Mouse (Mus musculus): Measurements from ENCODE around the gene Ivl. TPM values are rescaled to one million over a fixed set of nuclear protein-coding genes. Genes with fewer than 3 reads are reported as not detected.

The Ivl gene
- polyA plus RNA-seq (2014; fragmentation: Illumina TruSeq; extraction: RNeasy Lipid Tissue Mini Kit (QIAGEN cat#74804); ENCODE audit: low read depth, low replicate concordance) = not detected

GRCm38 (mm10) chr3:92573449-92574041 is at the start of gene Ivl:
Gene Ivl (minus strand): TSS chr3:92573735.

DNA sequence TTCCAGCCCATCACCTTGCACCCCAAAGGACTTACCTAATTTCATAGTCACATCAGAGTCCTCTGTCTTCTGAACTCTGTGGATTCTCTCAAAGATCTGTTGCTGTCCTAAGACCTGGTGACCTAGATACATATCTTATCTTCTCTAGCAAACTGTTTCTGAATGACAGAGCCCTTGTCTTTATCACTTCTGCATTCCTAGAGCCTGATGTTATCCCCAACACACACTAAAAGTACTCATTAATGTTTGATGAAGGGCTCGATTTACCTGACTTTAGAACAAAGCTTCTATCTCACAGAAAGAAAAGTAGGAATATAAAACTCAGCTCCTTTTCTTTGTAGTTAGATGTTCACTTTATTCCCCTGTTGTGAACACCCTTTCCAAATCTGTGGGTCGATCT is 48.0 kb upstream of the Ivl start, which contains the start of gene Lce6a:
Lce6a (minus strand) TSS at position 101 of the 400 bp plus-strand sequence.

DNA sequence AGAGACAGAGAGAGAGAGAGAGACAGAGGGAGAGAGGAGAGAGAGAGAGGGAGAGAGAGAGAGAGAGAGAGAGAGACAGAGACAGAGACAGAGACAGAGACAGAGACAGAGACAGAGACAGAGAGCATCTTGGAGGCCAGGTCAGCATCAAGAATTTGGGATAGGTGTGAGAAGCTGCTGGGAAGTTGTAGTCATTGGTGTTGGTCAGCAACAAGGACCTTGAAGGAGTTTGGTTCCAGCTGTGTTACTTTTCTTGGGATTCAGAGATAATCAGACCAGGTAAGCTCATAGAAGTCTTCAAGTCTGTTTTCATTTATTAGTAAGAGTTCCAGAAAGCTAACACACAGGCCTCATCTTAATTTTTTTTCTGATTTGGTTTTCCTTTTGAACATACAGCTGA is 33.9 kb upstream of the Ivl start, which contains the start of gene 2210017I01Rik:
2210017I01Rik (minus strand) TSS at position 101 of the 400 bp plus-strand sequence.

DNA sequence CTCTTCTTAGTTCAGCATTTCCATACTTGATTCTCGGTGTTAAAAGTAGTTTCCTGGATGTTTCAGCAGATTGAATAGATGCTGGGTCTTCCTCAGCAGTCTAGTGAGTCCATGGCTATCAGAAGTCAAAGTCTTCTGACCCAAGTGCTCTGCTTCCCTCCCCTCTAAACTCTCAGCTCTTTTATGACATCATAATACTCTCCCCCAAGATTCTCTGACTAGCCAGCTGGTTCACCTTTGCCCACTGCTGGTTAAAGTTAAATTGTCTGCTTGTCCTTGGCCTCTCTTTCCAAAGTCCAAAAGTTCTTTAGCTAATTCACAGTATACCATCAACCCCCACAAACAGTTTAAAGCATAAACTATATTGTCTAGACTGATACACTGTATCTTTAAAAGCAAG is 15.3 kb upstream of the Ivl start, which contains the start of gene Smcp:
Smcp (minus strand) TSS at position 140 of the 400 bp plus-strand sequence.

DNA sequence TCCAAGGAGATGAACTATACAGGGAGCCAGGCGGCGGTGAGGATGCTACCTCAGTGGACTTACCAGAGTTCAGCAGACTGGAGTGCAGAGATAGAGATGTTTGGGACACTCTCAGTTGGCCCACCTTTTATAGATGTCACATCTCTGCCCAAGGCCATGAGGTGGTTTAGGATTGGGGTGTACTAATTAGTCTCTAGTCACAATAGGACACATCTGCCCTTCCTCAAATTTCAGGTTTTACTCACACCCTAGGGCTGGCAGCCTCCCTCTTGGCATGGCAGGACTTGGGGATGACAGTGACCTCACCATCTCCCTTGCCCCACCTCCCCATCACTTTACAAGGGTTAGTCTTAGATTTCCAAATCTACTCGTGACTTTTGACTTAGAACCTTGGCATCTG is 39.1 kb downstream of the Ivl start, which contains the start of gene 2310046K23Rik:
2310046K23Rik (minus strand) TSS at position 101 of the 400 bp plus-strand sequence.

Other genes with a start within 250 kb of the Ivl start
- not detected for gene Sprr2d, start 234.6 kb downstream of the Ivl start, polyA plus RNA-seq (2014; fragmentation: Illumina TruSeq; extraction: RNeasy Lipid Tissue Mini Kit (QIAGEN cat#74804); ENCODE audit: low read depth, low replicate concordance)
- not detected for gene Sprr2e, start 221.6 kb downstream of the Ivl start, polyA plus RNA-seq (2014; fragmentation: Illumina TruSeq; extraction: RNeasy Lipid Tissue Mini Kit (QIAGEN cat#74804); ENCODE audit: low read depth, low replicate concordance)
- not detected for gene Sprr2f, start 208.5 kb downstream of the Ivl start, polyA plus RNA-seq (2014; fragmentation: Illumina TruSeq; extraction: RNeasy Lipid Tissue Mini Kit (QIAGEN cat#74804); ENCODE audit: low read depth, low replicate concordance)
- not detected for gene Sprr2h, start 188.1 kb downstream of the Ivl start, polyA plus RNA-seq (2014; fragmentation: Illumina TruSeq; extraction: RNeasy Lipid Tissue Mini Kit (QIAGEN cat#74804); ENCODE audit: low read depth, low replicate concordance)
- gene Sprr2i, start 165.7 kb downstream of the Ivl start, polyA plus RNA-seq (2014; fragmentation: Illumina TruSeq; extraction: RNeasy Lipid Tissue Mini Kit (QIAGEN cat#74804); ENCODE audit: low read depth, low replicate concordance) = not detected
- not detected for gene Sprr2j-ps, start 155.7 kb downstream of the Ivl start, polyA plus RNA-seq (2014; fragmentation: Illumina TruSeq; extraction: RNeasy Lipid Tissue Mini Kit (QIAGEN cat#74804); ENCODE audit: low read depth, low replicate concordance)
- 5.1 TPM for gene Gm9774, start 144.3 kb downstream of the Ivl start, polyA plus RNA-seq (2014; fragmentation: Illumina TruSeq; extraction: RNeasy Lipid Tissue Mini Kit (QIAGEN cat#74804); ENCODE audit: low read depth, low replicate concordance)
- not detected for gene Sprr2k, start 141.2 kb downstream of the Ivl start, polyA plus RNA-seq (2014; fragmentation: Illumina TruSeq; extraction: RNeasy Lipid Tissue Mini Kit (QIAGEN cat#74804); ENCODE audit: low read depth, low replicate concordance)
- not detected for gene Sprr1b, start 134.9 kb downstream of the Ivl start, polyA plus RNA-seq (2014; fragmentation: Illumina TruSeq; extraction: RNeasy Lipid Tissue Mini Kit (QIAGEN cat#74804); ENCODE audit: low read depth, low replicate concordance)
- gene Sprr3, start 115.0 kb downstream of the Ivl start, polyA plus RNA-seq (2014; fragmentation: Illumina TruSeq; extraction: RNeasy Lipid Tissue Mini Kit (QIAGEN cat#74804); ENCODE audit: low read depth, low replicate concordance) = not detected
- gene Sprr1a, start 87.8 kb downstream of the Ivl start, polyA plus RNA-seq (2014; fragmentation: Illumina TruSeq; extraction: RNeasy Lipid Tissue Mini Kit (QIAGEN cat#74804); ENCODE audit: low read depth, low replicate concordance) = not detected
- not detected for gene Sprr4, start 73.2 kb downstream of the Ivl start, polyA plus RNA-seq (2014; fragmentation: Illumina TruSeq; extraction: RNeasy Lipid Tissue Mini Kit (QIAGEN cat#74804); ENCODE audit: low read depth, low replicate concordance)
- gene 2310046K23Rik, start 39.2 kb downstream of the Ivl start, polyA plus RNA-seq (2014; fragmentation: Illumina TruSeq; extraction: RNeasy Lipid Tissue Mini Kit (QIAGEN cat#74804); ENCODE audit: low read depth, low replicate concordance) = not detected
- not detected for gene Smcp, start 15.3 kb upstream of the Ivl start, polyA plus RNA-seq (2014; fragmentation: Illumina TruSeq; extraction: RNeasy Lipid Tissue Mini Kit (QIAGEN cat#74804); ENCODE audit: low read depth, low replicate concordance)
- not detected for gene 2210017I01Rik, start 33.8 kb upstream of the Ivl start, polyA plus RNA-seq (2014; fragmentation: Illumina TruSeq; extraction: RNeasy Lipid Tissue Mini Kit (QIAGEN cat#74804); ENCODE audit: low read depth, low replicate concordance)
- not detected for gene Lce6a, start 47.9 kb upstream of the Ivl start, polyA plus RNA-seq (2014; fragmentation: Illumina TruSeq; extraction: RNeasy Lipid Tissue Mini Kit (QIAGEN cat#74804); ENCODE audit: low read depth, low replicate concordance)
- not detected for gene Lce1a1, start 74.6 kb upstream of the Ivl start, polyA plus RNA-seq (2014; fragmentation: Illumina TruSeq; extraction: RNeasy Lipid Tissue Mini Kit (QIAGEN cat#74804); ENCODE audit: low read depth, low replicate concordance)
- not detected for gene Lce1b, start 83.2 kb upstream of the Ivl start, polyA plus RNA-seq (2014; fragmentation: Illumina TruSeq; extraction: RNeasy Lipid Tissue Mini Kit (QIAGEN cat#74804); ENCODE audit: low read depth, low replicate concordance)
- not detected for gene Lce1a2, start 96.6 kb upstream of the Ivl start, polyA plus RNA-seq (2014; fragmentation: Illumina TruSeq; extraction: RNeasy Lipid Tissue Mini Kit (QIAGEN cat#74804); ENCODE audit: low read depth, low replicate concordance)
- not detected for gene Lce1c, start 105.5 kb upstream of the Ivl start, polyA plus RNA-seq (2014; fragmentation: Illumina TruSeq; extraction: RNeasy Lipid Tissue Mini Kit (QIAGEN cat#74804); ENCODE audit: low read depth, low replicate concordance)
- gene Lce1d, start 113.5 kb upstream of the Ivl start, polyA plus RNA-seq (2014; fragmentation: Illumina TruSeq; extraction: RNeasy Lipid Tissue Mini Kit (QIAGEN cat#74804); ENCODE audit: low read depth, low replicate concordance) = not detected
- gene Lce1e, start 135.3 kb upstream of the Ivl start, polyA plus RNA-seq (2014; fragmentation: Illumina TruSeq; extraction: RNeasy Lipid Tissue Mini Kit (QIAGEN cat#74804); ENCODE audit: low read depth, low replicate concordance) = not detected
- gene Lce1f, start 146.6 kb upstream of the Ivl start, polyA plus RNA-seq (2014; fragmentation: Illumina TruSeq; extraction: RNeasy Lipid Tissue Mini Kit (QIAGEN cat#74804); ENCODE audit: low read depth, low replicate concordance) = not detected
- gene Gm38119, start 165.4 kb upstream of the Ivl start, polyA plus RNA-seq (2014; fragmentation: Illumina TruSeq; extraction: RNeasy Lipid Tissue Mini Kit (QIAGEN cat#74804); ENCODE audit: low read depth, low replicate concordance) = not detected
- not detected for gene Lce1g, start 178.6 kb upstream of the Ivl start, polyA plus RNA-seq (2014; fragmentation: Illumina TruSeq; extraction: RNeasy Lipid Tissue Mini Kit (QIAGEN cat#74804); ENCODE audit: low read depth, low replicate concordance)
- gene Lce1h, start 191.3 kb upstream of the Ivl start, polyA plus RNA-seq (2014; fragmentation: Illumina TruSeq; extraction: RNeasy Lipid Tissue Mini Kit (QIAGEN cat#74804); ENCODE audit: low read depth, low replicate concordance) = not detected
- not detected for gene Lce1i, start 205.2 kb upstream of the Ivl start, polyA plus RNA-seq (2014; fragmentation: Illumina TruSeq; extraction: RNeasy Lipid Tissue Mini Kit (QIAGEN cat#74804); ENCODE audit: low read depth, low replicate concordance)
- gene Lce1j, start 216.8 kb upstream of the Ivl start, polyA plus RNA-seq (2014; fragmentation: Illumina TruSeq; extraction: RNeasy Lipid Tissue Mini Kit (QIAGEN cat#74804); ENCODE audit: low read depth, low replicate concordance) = not detected
- not detected for gene Lce1k, start 234.2 kb upstream of the Ivl start, polyA plus RNA-seq (2014; fragmentation: Illumina TruSeq; extraction: RNeasy Lipid Tissue Mini Kit (QIAGEN cat#74804); ENCODE audit: low read depth, low replicate concordance)